9 mouse cellular contexts compared by ENCODE assay signal in genomic region chr5:137481138-137481537, GRCm38 (mm10). TPM values are rescaled to one million over a fixed set of nuclear protein-coding genes. Genes with fewer than 3 reads are reported as not detected.
DNase-seq lines count a peak whose midpoint lies in the region; ATAC-seq and TF ChIP-seq lines count a peak whose summit lies in the region.
"Had no signal": no experiment of that assay in that cellular context is flagged by ENCODE, and none has a peak within 500 bp of the region (broad histone marks: within the 10 kb centered on the region; RNA-seq: fewer than 3 reads in every experiment).

No protein-coding gene starts in this region.

- no peak overlapping the region for H3K27ac ChIP-seq in kidney, embryonic 16.5 days (ENCODE audit: low read length)
- no peak overlapping the region for H3K27ac ChIP-seq in kidney, postnatal 0 days
- peak overlapping the region; percentile 74; the same call in 1 of the 2 replicates for H3K27ac ChIP-seq in liver, embryonic 11.5 days (ENCODE audit: low read depth, low read length)
- H3K27ac ChIP-seq: heart, embryonic 13.5 days had no signal

- DNase-seq in kidney, adult 18-20 months, result peak; percentile 88
- peak; percentile 55 to 57 for DNase-seq in adrenal gland, postnatal 4 days (ENCODE audit: low spot score in 2 of 2)
- DNase-seq in fibroblast of lung, adult 2 months (ENCODE audit: low read depth), result peak; percentile 87
- peak; percentile 94 for DNase-seq in kidney, postnatal 0 days (ENCODE audit: low spot score)
- DNase-seq in liver, embryonic 11.5 days (ENCODE audit: low spot score), result peak; percentile 46
- DNase-seq in retina, embryonic 14.5 days (ENCODE audit: low spot score), result peak; percentile 94
- peak; percentile 39 for DNase-seq in urinary bladder, postnatal 10 days (ENCODE audit: low spot score)

- no peaks in the 10 kb centered on the region for H3K9me3 ChIP-seq in kidney, embryonic 16.5 days (ENCODE audit: low read length)
- H3K9me3 ChIP-seq in kidney, postnatal 0 days (replicated peaks; ENCODE audit: low read length), result no peaks in the 10 kb centered on the region
- H3K9me3 ChIP-seq in liver, embryonic 11.5 days (ENCODE audit: control insufficient read depth, low read length), result no peaks in the 10 kb centered on the region
- H3K9me3 ChIP-seq: heart, embryonic 13.5 days had no signal

- H3K4me1 ChIP-seq in kidney, embryonic 16.5 days (ENCODE audit: insufficient read depth, low read length), result peaks cover 7% of the 10 kb centered on the region; the same call in 1 of the 2 replicates
- H3K4me1 ChIP-seq in kidney, postnatal 0 days (replicated peaks; ENCODE audit: insufficient read depth, low read length), result 0 out of 2 replicates have a peak, but pooled peaks cover 3% of the 10 kb centered on the region
- H3K4me1 ChIP-seq in liver, embryonic 11.5 days (replicated peaks; ENCODE audit: control insufficient read depth, insufficient read depth, low read length), result no peaks in the 10 kb centered on the region

- H3K36me3 ChIP-seq in kidney, embryonic 16.5 days (ENCODE audit: insufficient read depth, low read length), result no peaks in the 10 kb centered on the region
- no peaks in the 10 kb centered on the region for H3K36me3 ChIP-seq in kidney, postnatal 0 days (ENCODE audit: insufficient read depth, low read length)
- no peaks in the 10 kb centered on the region for H3K36me3 ChIP-seq in liver, embryonic 11.5 days (ENCODE audit: control insufficient read depth, insufficient read depth, low read length)
- H3K36me3 ChIP-seq: heart, embryonic 13.5 days had no signal

- H3K4me3 ChIP-seq in kidney, embryonic 16.5 days (ENCODE audit: low read length), result no peak overlapping the region
- no peak overlapping the region for H3K4me3 ChIP-seq in kidney, postnatal 0 days (replicated peaks; ENCODE audit: low read depth, low read length)
- no peak overlapping the region for H3K4me3 ChIP-seq in liver, embryonic 11.5 days (ENCODE audit: low read depth, low read length)
- H3K4me3 ChIP-seq: heart, embryonic 13.5 days had no signal

- H3K27me3 ChIP-seq in kidney, embryonic 16.5 days (ENCODE audit: insufficient read depth, low read length), result peaks cover 10% of the 10 kb centered on the region; the same call in 1 of the 2 replicates
- H3K27me3 ChIP-seq in kidney, postnatal 0 days (ENCODE audit: insufficient read depth, low read length), result peaks cover 8% of the 10 kb centered on the region; the same call in 1 of the 2 replicates
- peaks cover 20% of the 10 kb centered on the region for H3K27me3 ChIP-seq in liver, embryonic 11.5 days (replicated peaks; ENCODE audit: control insufficient read depth, insufficient read depth, low read length)

- peak; percentile 86 for TF ChIP-seq CTCF in kidney, postnatal 0 days (IDR thresholded peaks at IDR 0.05; ENCODE audit: low read depth)

- H3K9ac ChIP-seq in kidney, embryonic 16.5 days (replicated peaks; ENCODE audit: low read length), result no peak overlapping the region
- H3K9ac ChIP-seq in kidney, postnatal 0 days (ENCODE audit: low read depth, low read length), result no peak overlapping the region
- no peak overlapping the region for H3K9ac ChIP-seq in liver, embryonic 11.5 days (ENCODE audit: low read depth, low read length)
- H3K9ac ChIP-seq: heart, embryonic 13.5 days had no signal

- no peak for ATAC-seq in kidney, embryonic 16.5 days (ENCODE audit: low FRiP score, low TSS enrichment)
- no peak for ATAC-seq in kidney, postnatal 0 days (replicated peaks; ENCODE audit: low FRiP score, low read depth)
- ATAC-seq in liver, embryonic 11.5 days (replicated peaks; ENCODE audit: low FRiP score), result no peak

- H3K4me2 ChIP-seq in kidney, embryonic 16.5 days (replicated peaks; ENCODE audit: low read depth, low read length), result no peak overlapping the region
- no peak overlapping the region for H3K4me2 ChIP-seq in kidney, postnatal 0 days (ENCODE audit: low read length)
- no peak overlapping the region for H3K4me2 ChIP-seq in liver, embryonic 11.5 days
- H3K4me2 ChIP-seq: heart, embryonic 13.5 days had no signal

RNA-seq across cellular contexts. Expression of gene Zan, which starts 4.3 kb away (rescaled TPM):
- 0.11 and 0.17 TPM in 2 replicates for polyA plus RNA-seq in kidney, embryonic 16.5 days (2015; fragmentation: Nextera tagmentation; extraction: Ambion mirVana)
- under 1 TPM; 0.20 to 0.36 TPM for total RNA-seq in adrenal gland, postnatal 4 days (2021)
- 0.16 and 0.23 TPM in 2 replicates for polyA plus RNA-seq in kidney, postnatal 0 days (2015; fragmentation: Nextera tagmentation; extraction: Ambion mirVana)
- polyA plus RNA-seq in liver, embryonic 11.5 days (2014; fragmentation: Nextera tagmentation; extraction: Ambion mirVana), result 0.39 and 0.49 TPM in 2 replicates

RNA-seq across cellular contexts. Expression of gene Pop7, which starts 21.2 kb away (rescaled TPM):
- polyA plus RNA-seq in kidney, embryonic 16.5 days (2015; fragmentation: Nextera tagmentation; extraction: Ambion mirVana), result 51.2 and 53.0 TPM in 2 replicates
- 10 to 100 TPM; 26.5 to 26.9 TPM for total RNA-seq in adrenal gland, postnatal 4 days (2021)
- 55.1 and 55.6 TPM in 2 replicates for polyA plus RNA-seq in kidney, postnatal 0 days (2015; fragmentation: Nextera tagmentation; extraction: Ambion mirVana)
- polyA plus RNA-seq in liver, embryonic 11.5 days (2014; fragmentation: Nextera tagmentation; extraction: Ambion mirVana), result 61.4 and 70.6 TPM in 2 replicates

RNA-seq across cellular contexts. Expression of gene Gigyf1, which starts 37.2 kb away (rescaled TPM):
- 11.9 and 12.2 TPM in 2 replicates for polyA plus RNA-seq in kidney, embryonic 16.5 days (2015; fragmentation: Nextera tagmentation; extraction: Ambion mirVana)
- total RNA-seq in adrenal gland, postnatal 4 days (2021), result 10 to 100 TPM; 65.1 to 69.2 TPM
- 9.3 and 10.3 TPM in 2 replicates for polyA plus RNA-seq in kidney, postnatal 0 days (2015; fragmentation: Nextera tagmentation; extraction: Ambion mirVana)
- 7.0 and 9.0 TPM in 2 replicates for polyA plus RNA-seq in liver, embryonic 11.5 days (2014; fragmentation: Nextera tagmentation; extraction: Ambion mirVana)

RNA-seq across cellular contexts. Expression of gene Epo, which starts 51.9 kb away (rescaled TPM):
- polyA plus RNA-seq in kidney, embryonic 16.5 days (2015; fragmentation: Nextera tagmentation; extraction: Ambion mirVana), result 0.24 and 0.36 TPM in 2 replicates
- total RNA-seq in adrenal gland, postnatal 4 days (2021), result not detected
- polyA plus RNA-seq in kidney, postnatal 0 days (2015; fragmentation: Nextera tagmentation; extraction: Ambion mirVana), result 0.20 TPM in 1 of 2 replicates, not detected in the other
- polyA plus RNA-seq in liver, embryonic 11.5 days (2014; fragmentation: Nextera tagmentation; extraction: Ambion mirVana), result 4.6 and 7.8 TPM in 2 replicates
- polyA plus RNA-seq: heart, embryonic 13.5 days had no signal

RNA-seq across cellular contexts. Expression of gene Gnb2, which starts 52.2 kb away (rescaled TPM):
- 358 and 388 TPM in 2 replicates for polyA plus RNA-seq in kidney, embryonic 16.5 days (2015; fragmentation: Nextera tagmentation; extraction: Ambion mirVana)
- total RNA-seq in adrenal gland, postnatal 4 days (2021), result 100 to 1,000 TPM; 771 to 773 TPM
- 463 and 480 TPM in 2 replicates for polyA plus RNA-seq in kidney, postnatal 0 days (2015; fragmentation: Nextera tagmentation; extraction: Ambion mirVana)
- polyA plus RNA-seq in liver, embryonic 11.5 days (2014; fragmentation: Nextera tagmentation; extraction: Ambion mirVana), result 306 and 319 TPM in 2 replicates

Comparison
In these comparisons a context has a peak if more than half of its experiments do, and no peak if none do; other contexts are left out.
1. DNase-seq: peak in every context shown above with its lines; median percentile 94 in kidney, postnatal 0 days; 94 in retina, embryonic 14.5 days; 88 in kidney, adult 18-20 months; 87 in fibroblast of lung, adult 2 months; 56 in adrenal gland, postnatal 4 days; 46 in liver, embryonic 11.5 days; 39 in urinary bladder, postnatal 10 days.